Comparison of ENCODE assay signal across 8 mouse cellular contexts in genomic region chr6:53721595-53721994, GRCm38 (mm10).
A peak's percentile ranks its signal among the peaks of the same experiment; 100 is the strongest.
DNase-seq lines count a peak whose midpoint lies in the region; TF ChIP-seq lines count a peak whose summit lies in the region.

No protein-coding gene starts in this region.

- H3K79me3 ChIP-seq in C2C12 (ENCODE audit: low read depth) = no peaks in the 10 kb centered on the region

- no peaks in the 10 kb centered on the region for H3K36me3 ChIP-seq in C2C12 (ENCODE audit: control insufficient read depth, insufficient read depth)

- TF ChIP-seq CTCF in C2C12 (IDR thresholded peaks at IDR 0.05; ENCODE audit: control insufficient read depth, insufficient read depth, insufficient read length) = peak; percentile 83

- no peak overlapping the region for H3K4me3 ChIP-seq in C2C12 (ENCODE audit: insufficient read depth, poor library complexity, severe bottlenecking)

- H3K27me3 ChIP-seq in C2C12 (ENCODE audit: control insufficient read depth, insufficient read depth, insufficient read length) = no peaks in the 10 kb centered on the region

- intact Hi-C loops in gastrocnemius, postnatal 36 days (cut with DNase I) = no loop called here

- DNase-seq in adrenal gland, adult 18-20 months (ENCODE audit: low spot score in 2 of 2) = peak; percentile 70 to 75
- peak; percentile 77 for DNase-seq in embryo, embryonic 10 days (ENCODE audit: low spot score)
- peak; percentile 58 to 72 for DNase-seq in gastrocnemius, postnatal 36 days
- peak; percentile 68 to 85 for DNase-seq in kidney, postnatal 36 days
- peak; percentile 42 to 64 for DNase-seq in lung, adult 18-20 months
- peak; percentile 58 for DNase-seq in right cerebral cortex, adult 18-20 months
- peak; percentile 64 to 75 for DNase-seq in urinary bladder, postnatal 36 days (ENCODE audit: low spot score in 2 of 2)

- H3ac ChIP-seq in C2C12 (ENCODE audit: control insufficient read depth, insufficient read length, low read depth) = no peak overlapping the region

- no peaks in the 10 kb centered on the region for H3K79me2 ChIP-seq in C2C12 (ENCODE audit: control insufficient read depth, insufficient read depth)

TF ChIP-seq in C2C12, 6 proteins besides CTCF, POLR2A, EP300 and RAD21:
- TF ChIP-seq CEBPB (IDR thresholded peaks at IDR 0.05; ENCODE audit: low read depth) (no peak), USF1 (IDR thresholded peaks at IDR 0.05; ENCODE audit: low read depth) (no peak), MYOD1 (IDR thresholded peaks at IDR 0.05; ENCODE audit: control insufficient read depth, insufficient read length, low read depth) (no peak), MAX (IDR thresholded peaks at IDR 0.05) (no peak), MYOG (IDR thresholded peaks at IDR 0.05; ENCODE audit: control insufficient read depth, extremely low read depth, insufficient read length) (no peak), FOSL1 (IDR thresholded peaks at IDR 0.05; ENCODE audit: insufficient read depth, low read length, poor library complexity, severe bottlenecking) (no peak)
TF ChIP-seq in C2C12: peak in this region for 0.
